Mouse (Mus musculus) spleen, adult 2 months (tissue): ENCODE results near the gene Gm17304. TPM values are rescaled to one million over a fixed set of nuclear protein-coding genes. Genes with fewer than 3 reads are reported as not detected.

ENCODE experiments used
- DNase-seq, 2 experiments: peaks; one replicate each; pipeline versions ENCODE4 v3.0.0 to v3.0.0-alpha.2; 2012 to 2021; ENCODE audit warnings: low spot score in 2 of 2, low read depth in 1 of 2
- H3K27ac ChIP-seq: fragments of 200-500 bp; 2 replicates; pipeline ENCODE4 v1.5.1; 2012; ENCODE audit warnings: low read length, inconsistent platforms; ENCODE audit not compliant: insufficient read depth
- H3K27me3 ChIP-seq: fragments of 200-500 bp; 2 replicates; pipeline ENCODE4 v1.6.1; 2012; ENCODE audit warnings: mild to moderate bottlenecking, moderate library complexity, low read length, inconsistent platforms; ENCODE audit not compliant: control insufficient read depth, insufficient read depth
- H3K36me3 ChIP-seq: fragments of 200-500 bp; 2 replicates; pipeline ENCODE4 v1.6.1; 2012; ENCODE audit warnings: mild to moderate bottlenecking, low read length, inconsistent platforms; ENCODE audit not compliant: control insufficient read depth, insufficient read depth
- H3K4me1 ChIP-seq: fragments of 200-500 bp; 2 replicates; pipeline ENCODE4 v1.6.1; 2011; ENCODE audit warnings: inconsistent platforms; ENCODE audit not compliant: control insufficient read depth, insufficient read depth, insufficient read length
- H3K4me3 ChIP-seq: fragments of 200-500 bp; 2 replicates; pipeline ENCODE4 v1.5.1; 2011; ENCODE audit warnings: mild to moderate bottlenecking, inconsistent platforms; ENCODE audit not compliant: insufficient read depth, insufficient read length; ENCODE audit errors: extremely low read depth
- CTCF ChIP-seq: fragments of 200-500 bp; IDR thresholded peaks from 2 replicates; pipeline ENCODE4 v1.5.1; 2011; ENCODE audit warnings: mild to moderate bottlenecking, inconsistent platforms; ENCODE audit not compliant: insufficient read depth, insufficient read length, insufficient replicate concordance; ENCODE audit errors: extremely low read depth
- POLR2A ChIP-seq: fragments of 200-500 bp; IDR thresholded peaks from 2 replicates; pipeline ENCODE4 v1.6.1; 2011; ENCODE audit warnings: low read depth, low read length, inconsistent platforms
- WGBS: fragments of 180-500 bp; shearing (Covaris S2); methylation state at CpG from one replicate; pipeline ENCODE4 v1.1.7; 2018; 5-methylcytosine and 5-hydroxymethylcytosine counted together
- polyA plus RNA-seq: library from polyadenylated mRNA; depleted of rRNA; stranded (reverse); fragments of >200 nt; gene quantifications from 2 replicates; pipeline ENCODE4 v1.2.3, GENCODE M21; 2012; rRNA removed

Gm17304 gene
- polyA plus RNA-seq: not detected in 2 replicates

DNA sequence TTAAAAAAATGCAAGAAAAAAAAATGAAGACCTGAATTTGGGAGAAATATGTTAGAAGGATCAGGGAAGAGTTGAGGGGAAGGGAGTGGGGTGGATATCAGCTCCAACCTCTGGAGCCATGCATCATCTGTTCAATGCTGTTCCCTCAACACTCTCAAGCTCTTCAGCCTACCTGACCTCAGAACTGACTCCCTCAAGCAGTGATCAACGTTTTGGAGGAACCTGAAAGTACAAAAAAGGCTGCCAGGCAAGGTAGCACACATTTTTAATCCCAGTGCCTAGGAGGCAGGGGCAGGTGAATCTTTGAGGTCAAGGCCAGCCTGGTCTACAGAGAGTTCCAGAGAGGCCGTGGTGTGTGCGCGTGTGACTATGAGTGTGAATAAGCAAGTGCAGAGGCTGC, at the start of gene Gm17304:
Gene Gm17304, plus strand, starts transcription at position 301 of the 400 bp plus-strand sequence.
- Histone ChIP-seq H3K27me3 (no peaks in the 10 kb centered on the region), H3K4me3 (no peak within 1 kb of the TSS), H3K4me1 (no peaks in the 10 kb centered on the region), H3K36me3 (no peaks in the 10 kb centered on the region), H3K27ac (no peak within 1 kb of the TSS)
- no peak for TF ChIP-seq POLR2A
- no peak for TF ChIP-seq CTCF
- 92% methylated on average over 4 of the region's 4 CpGs for WGBS
- DNase-seq: no peak

DNA sequence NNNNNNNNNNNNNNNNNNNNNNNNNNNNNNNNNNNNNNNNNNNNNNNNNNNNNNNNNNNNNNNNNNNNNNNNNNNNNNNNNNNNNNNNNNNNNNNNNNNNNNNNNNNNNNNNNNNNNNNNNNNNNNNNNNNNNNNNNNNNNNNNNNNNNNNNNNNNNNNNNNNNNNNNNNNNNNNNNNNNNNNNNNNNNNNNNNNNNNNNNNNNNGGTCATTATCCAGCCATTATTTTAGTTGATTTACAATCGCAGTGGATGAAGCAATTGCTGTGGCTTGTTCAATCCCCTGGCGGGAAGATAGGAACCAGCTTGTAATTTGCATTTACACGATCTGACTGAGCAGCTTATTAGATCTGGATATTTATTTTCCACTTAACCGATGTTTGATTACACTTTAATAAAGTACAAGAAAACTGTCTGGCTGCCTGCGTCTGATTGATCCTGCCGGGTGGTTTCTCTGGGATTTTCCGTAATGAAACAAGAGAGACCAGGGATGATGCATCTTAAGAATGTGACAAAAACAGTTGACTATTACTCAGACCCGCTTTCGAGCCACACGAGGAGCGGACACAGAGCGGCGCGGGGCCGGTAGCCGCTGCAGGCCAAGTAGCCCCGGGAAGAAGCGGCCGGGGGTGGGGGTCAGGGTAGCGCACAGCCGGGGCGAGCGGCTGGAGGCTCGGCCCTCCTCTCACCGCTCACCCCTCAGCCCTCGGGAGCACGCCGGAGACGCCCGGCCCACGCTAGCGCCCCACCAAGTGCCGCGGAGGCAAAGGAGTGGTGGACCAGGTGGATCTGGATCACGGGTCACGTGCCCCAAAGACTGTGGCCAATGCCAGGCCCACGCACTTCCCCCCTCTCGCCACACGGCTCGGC, 48.0 kb upstream of the Gm17304 start:
- Histone ChIP-seq H3K27ac (no peak overlapping the region), H3K27me3 (peaks cover 10% of the 10 kb centered on the region), H3K4me1 (no peaks in the 10 kb centered on the region; the same call in 1 of the 2 replicates), H3K4me3 (no peak overlapping the region), H3K36me3 (no peaks in the 10 kb centered on the region)
- TF ChIP-seq POLR2A (no peak), CTCF (no peak)
- DNase-seq: no peak
- 8% methylated on average over 38 of the region's 40 CpGs for WGBS

DNA sequence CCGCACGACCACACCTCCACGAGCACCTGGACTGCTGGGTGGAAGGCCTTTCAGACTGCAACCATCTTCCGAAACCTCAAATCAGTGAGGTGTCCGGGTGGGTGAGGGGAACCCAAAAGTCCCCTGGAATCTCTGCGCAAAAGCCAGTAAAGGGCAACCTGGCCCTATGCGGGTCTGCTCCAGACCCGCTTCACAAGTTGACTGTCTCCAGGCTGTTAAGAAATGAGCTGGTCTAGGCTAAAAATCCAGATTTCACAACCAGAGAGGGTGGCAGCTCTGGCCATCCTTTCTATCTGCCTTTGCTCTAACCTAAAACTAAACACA, 47.4 kb upstream of the Gm17304 start:
- DNase-seq: no peak
- H3K4me3 ChIP-seq: no peak overlapping the region
- TF ChIP-seq POLR2A (no peak), CTCF (no peak)
- 27% methylated on average over 8 of the region's 8 CpGs for WGBS
- H3K4me1 ChIP-seq: no peaks in the 10 kb centered on the region; the same call in 1 of the 2 replicates
- no peak overlapping the region for H3K27ac ChIP-seq
- no peaks in the 10 kb centered on the region for H3K36me3 ChIP-seq
- peaks cover 10% of the 10 kb centered on the region for H3K27me3 ChIP-seq

DNA sequence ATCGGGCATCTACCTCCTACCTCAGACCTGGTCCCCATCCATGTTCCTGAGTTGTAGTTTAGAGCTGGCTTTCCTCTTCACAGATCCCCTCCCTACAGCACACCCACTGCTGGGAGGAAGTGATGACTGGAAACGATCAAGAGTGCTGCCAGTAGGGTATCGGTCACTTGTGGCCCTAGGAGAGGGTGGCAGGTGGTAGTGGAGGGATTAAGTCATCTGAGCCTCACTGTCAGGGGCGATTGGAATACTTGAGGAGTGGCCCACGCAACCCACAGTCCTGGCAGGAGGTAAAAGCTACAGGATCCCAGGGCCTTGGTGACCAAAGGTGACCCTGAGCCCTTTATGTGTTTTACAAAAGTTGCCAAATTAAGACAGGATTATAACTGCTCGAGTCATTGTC, 42.9 kb upstream of the Gm17304 start:
- H3K27me3 ChIP-seq: peaks cover 6% of the 10 kb centered on the region
- H3K36me3 ChIP-seq: no peaks in the 10 kb centered on the region
- H3K4me3 ChIP-seq: no peak overlapping the region
- 48% methylated on average over 6 of the region's 6 CpGs for WGBS
- DNase-seq: no peak
- H3K27ac ChIP-seq: no peak overlapping the region
- no peaks in the 10 kb centered on the region; the same call in 1 of the 2 replicates for H3K4me1 ChIP-seq
- TF ChIP-seq CTCF: no peak
- no peak for TF ChIP-seq POLR2A

DNA sequence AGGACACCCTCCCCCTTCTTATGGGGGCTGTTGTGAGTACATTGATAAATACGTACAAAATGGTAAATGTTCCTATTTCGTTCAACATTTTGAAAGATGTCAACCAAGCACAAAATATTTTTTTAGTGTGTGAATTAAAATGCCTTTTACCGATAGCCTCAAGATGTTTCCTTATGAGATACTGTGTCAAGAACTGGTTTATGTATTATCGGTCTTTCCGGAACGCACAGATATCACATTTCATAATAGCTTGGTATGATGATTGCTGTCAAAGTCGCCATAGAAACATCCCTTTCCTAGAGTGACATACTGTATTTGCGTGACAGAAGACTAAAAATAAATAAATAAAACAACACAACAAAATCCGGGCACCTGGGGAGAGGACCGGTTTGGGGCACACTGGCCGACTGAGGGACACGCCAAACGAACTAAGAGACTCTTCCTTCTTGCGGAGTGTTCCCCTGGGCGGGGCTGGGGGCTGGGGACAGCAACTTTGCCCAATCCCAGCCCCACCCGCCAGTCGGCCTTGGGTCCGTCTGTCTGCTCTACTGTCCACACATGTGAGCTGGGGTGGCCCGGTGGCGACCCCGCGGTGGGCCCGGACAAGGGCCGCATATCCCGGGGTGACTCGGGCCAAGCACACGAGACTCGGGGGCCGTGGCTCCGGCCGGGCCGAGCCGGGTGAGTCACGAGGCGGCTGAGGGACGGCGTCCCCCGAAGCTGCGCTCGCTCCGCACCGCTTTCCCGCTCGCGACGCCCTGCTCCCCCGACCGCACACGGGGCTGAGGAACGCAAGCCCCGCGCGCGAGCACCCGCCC, 34.9 kb upstream of the Gm17304 start:
- Histone ChIP-seq H3K36me3 (no peaks in the 10 kb centered on the region), H3K4me1 (peaks cover 4% of the 10 kb centered on the region; the same call in 1 of the 2 replicates), H3K27me3 (peaks cover 14% of the 10 kb centered on the region), H3K4me3 (peak overlapping the region; percentile 52), H3K27ac (no peak overlapping the region)
- TF ChIP-seq CTCF (no peak), POLR2A (no peak)
- DNase-seq: no peak
- 7% methylated on average over 55 of the region's 55 CpGs for WGBS

DNA sequence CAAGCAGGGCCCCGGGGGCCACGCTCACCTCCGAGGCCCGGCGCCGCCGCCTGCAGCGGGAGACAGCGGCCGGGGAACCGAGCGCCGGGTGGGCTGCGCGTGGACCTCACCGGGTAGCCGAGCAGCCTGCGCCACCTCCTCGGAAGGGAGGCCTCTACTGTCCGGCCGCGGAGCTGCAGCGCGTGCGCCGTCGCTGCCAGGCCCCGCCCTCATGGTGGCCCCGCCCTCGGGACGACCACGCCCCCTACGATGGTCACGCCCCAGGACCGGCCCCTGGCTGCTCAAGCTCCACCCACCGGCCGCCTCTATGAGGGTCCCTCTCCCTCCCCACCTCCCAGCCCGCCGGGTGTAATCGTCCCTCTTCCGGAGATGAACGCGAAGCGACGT, 34.3 kb upstream of the Gm17304 start:
- Histone ChIP-seq H3K27ac (no peak overlapping the region), H3K4me3 (peak overlapping the region; percentile 52), H3K4me1 (peaks cover 4% of the 10 kb centered on the region; the same call in 1 of the 2 replicates), H3K36me3 (no peaks in the 10 kb centered on the region), H3K27me3 (peaks cover 14% of the 10 kb centered on the region)
- TF ChIP-seq POLR2A (no peak), CTCF (no peak)
- 3% methylated on average over 45 of the region's 45 CpGs for WGBS
- peak; percentile 9 to 59 for DNase-seq
